Mouse (Mus musculus) cortical plate, adult 2 months (tissue): Measurements from ENCODE around the gene Rrp15.

Source experiments
- CTCF ChIP-seq: fragments of 200-500 bp; IDR thresholded peaks from 2 replicates; pipeline ENCODE4 v1.5.1; 2011; ENCODE audit warnings: mild to moderate bottlenecking, control low read depth, low read length; ENCODE audit not compliant: insufficient read depth; ENCODE audit errors: extremely low read depth
- POLR2A ChIP-seq: fragments of 200-500 bp; IDR thresholded peaks from 2 replicates; pipeline ENCODE4 v1.6.1; 2011; ENCODE audit warnings: mild to moderate bottlenecking, low read length, control low read depth; ENCODE audit not compliant: insufficient read depth; ENCODE audit errors: extremely low read depth

GRCm38 (mm10) chr1:186673166-186673565, 76.0 kb downstream of the Rrp15 start:
- TF ChIP-seq CTCF (no peak), POLR2A (no peak)
